Mouse (Mus musculus) urinary bladder, adult 18-20 months (tissue): Measurements from ENCODE around the gene Pcid2.
A peak's percentile ranks its signal among the peaks of the same experiment; 100 is the strongest.

Source experiments
- DNase-seq, 2 experiments: peaks; one replicate each; pipeline ENCODE4 v3.0.0; 2022; ENCODE audit warnings: low spot score in 2 of 2, mixed read lengths in 2 of 2

Pcid2 gene

DNA sequence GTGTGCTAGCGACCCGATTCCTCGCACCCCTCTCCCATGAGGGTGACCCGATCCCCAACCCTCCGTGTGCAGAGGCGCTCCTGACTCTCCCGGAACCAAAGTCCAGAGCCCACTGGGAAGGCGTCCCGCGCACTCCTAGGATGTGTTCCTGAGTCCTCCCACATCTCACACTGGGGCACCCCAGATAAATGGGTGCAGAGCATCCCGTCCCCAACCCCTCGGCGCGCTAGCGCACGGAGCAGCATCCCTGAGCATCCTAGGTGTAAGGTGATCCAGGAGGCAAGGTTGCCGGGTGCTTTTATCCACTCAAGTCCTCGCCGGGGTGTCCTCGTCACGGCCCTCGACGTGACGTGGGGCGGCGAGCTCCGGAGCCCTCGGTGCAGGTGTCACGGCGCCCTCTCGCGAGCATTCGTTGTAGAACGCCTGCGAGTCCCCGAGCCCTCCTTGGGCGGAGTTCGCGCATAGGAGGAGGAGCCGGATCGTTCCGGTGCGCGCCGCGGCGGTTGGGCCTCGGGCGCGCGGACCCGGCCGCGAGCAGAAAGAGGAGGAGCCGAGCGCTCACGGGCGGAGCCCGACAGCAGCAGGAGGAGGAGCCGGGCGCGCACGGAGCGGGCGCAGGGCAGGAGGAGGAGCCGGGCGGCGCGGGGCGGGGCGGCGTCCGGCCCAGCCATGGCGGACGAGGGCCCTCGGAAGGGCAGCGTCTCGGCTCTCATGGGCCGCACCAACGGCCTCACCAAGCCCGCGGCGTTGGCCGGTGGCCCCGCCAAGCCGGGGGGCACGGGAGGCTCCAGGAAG, at the start of gene Pcid2, which contains the start of gene Cul4a:
Pcid2 (minus strand) TSS at position 373 of the 795 bp plus-strand sequence.
Cul4a (plus strand) TSS at position 535 of the 795 bp plus-strand sequence.
- peak; percentile 89 to 95 for DNase-seq

DNA sequence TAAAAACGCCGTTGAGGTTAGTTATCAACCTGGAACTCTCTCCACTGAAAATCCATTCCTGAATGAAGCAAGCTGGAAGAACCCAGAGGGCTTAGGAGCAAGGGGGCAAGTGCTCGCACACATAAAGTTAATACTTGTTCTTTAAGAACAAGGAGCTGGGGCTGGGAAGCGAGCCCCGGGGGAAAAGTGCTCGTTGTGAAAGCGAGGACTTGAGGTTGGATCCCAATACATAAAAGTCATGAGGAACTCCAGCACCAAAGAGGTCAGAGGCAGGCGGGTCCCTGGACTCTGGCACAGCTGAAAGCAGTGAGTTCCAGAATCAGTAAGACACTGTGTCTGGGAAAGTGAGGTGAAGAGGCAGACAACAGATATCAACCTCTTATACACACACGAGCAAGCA, 48.8 kb upstream of the Pcid2 start:
- no peak for DNase-seq

DNA sequence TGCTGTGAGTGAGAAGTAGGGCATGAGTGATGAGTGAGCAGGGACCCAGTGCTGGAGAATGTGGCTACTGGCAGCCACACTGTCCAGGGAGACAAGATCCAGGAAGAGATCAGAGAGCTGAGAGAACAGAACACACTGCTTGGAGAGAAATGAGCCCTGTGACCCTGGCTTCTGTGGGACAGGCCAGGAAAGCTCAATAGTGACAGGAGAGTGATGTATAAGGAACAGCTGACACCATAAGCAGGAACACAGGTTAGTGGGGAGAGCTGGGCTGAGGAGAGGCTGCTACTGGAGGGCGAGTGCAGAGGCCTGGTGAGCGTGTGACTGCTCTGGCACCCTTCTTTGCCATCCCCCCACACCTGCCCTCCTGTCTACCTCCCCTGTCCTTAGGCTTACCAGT, 45.7 kb upstream of the Pcid2 start:
- no peak for DNase-seq

DNA sequence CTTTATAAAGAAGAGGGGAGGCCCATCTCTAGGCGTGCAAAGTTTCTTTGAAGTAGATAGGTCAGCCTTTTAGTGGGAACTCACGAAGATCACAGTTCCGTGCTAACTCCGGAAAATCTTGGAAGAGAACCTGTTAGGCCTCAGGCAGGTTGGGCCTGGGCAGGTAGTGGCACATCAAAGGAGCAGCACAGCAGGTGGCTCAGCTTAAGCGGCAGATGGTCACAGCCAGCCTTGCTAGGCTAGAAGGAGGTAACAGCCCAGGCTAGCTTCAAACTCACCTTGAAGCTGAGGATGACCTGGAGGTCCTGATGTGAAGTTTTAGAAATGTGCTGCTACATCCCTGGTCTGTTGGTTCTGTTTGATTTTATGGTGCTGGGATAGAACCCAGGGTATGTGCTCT, 44.6 kb upstream of the Pcid2 start:
- DNase-seq, result no peak

DNA sequence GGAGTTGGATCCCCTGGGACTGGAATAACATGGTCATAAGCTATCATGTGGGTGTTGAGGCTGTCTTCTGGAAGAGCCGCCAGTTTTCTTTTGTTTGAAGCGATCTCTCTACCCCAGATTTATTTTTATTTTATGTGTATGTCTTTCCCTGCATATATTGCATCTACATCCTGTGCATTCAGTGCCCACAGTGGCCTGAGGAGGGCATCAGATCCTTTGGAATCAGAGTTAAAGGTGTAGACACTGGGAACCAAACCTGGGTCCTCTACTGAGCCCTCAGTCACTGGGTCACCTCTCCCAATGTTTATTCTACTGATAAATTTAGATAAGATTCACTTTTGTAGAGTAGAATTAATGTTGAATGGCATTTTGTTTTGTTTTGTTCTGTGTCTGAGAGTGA, 44.0 kb upstream of the Pcid2 start:
- DNase-seq, result no peak

DNA sequence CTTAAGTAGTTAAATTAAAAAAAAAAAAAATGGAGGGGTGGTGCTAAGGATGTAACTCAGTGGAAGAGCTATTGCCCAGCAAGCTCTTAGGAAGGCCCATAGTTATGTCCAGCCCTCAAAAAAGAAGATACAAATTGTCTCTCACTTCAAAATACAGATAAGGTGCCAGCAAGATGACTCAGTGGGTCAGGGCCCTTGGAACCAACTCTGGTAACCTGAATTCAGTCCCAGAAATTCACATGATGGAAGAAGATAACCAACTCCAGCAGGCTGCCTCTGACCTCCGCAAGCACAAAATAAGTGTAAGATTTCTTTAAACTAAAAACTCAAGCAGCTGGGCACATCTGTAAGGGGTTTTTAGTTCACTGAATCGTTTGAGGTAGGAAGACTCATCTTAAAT, 43.2 kb upstream of the Pcid2 start:
- no peak for DNase-seq

DNA sequence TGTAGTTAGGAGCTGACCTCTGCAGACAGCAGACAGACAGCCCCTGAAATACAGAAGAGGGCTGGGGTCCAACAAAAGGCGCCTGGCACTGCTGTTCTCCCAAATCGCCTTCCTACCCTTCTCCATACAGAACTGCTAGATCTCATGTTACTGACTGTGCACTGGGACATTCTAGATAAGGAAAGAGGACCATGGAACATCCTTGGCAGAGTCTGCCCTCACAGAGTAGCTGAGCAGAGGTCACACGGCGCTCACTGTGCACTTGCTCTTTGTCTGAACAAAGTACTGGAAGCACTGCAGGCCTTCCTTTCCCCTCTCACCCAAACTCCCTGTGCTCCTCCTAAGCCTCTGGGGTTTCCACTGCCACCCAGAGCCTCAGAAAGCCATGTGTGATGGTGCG, 36.4 kb upstream of the Pcid2 start:
- DNase-seq, result no peak

DNA sequence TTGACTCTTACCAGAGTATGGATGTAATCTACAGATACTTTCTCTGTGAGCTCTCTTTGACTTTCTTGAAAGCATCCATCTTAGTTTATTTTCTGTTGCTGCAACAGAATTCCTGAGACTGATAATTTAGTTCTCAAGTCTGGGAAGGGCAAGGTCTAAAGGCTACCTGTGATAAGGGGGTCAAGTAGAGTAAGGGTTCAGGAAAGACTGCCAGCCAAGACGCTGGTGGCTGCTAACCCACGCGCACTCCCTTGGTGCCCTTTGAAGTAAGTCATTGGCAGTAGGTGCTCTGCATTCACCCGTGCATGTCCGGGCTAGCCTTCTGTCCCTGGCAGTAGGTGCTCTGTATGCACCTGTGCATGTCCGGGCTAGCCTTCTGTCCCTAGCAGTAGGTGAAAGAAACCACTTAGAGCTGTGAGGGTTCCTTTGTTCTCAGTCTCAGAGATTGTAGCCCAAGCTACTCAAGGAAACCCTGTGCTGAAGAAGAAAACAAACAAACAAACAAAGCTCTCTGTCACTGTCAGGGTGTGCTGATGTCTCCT, 34.5 kb upstream of the Pcid2 start:
- no peak for DNase-seq

DNA sequence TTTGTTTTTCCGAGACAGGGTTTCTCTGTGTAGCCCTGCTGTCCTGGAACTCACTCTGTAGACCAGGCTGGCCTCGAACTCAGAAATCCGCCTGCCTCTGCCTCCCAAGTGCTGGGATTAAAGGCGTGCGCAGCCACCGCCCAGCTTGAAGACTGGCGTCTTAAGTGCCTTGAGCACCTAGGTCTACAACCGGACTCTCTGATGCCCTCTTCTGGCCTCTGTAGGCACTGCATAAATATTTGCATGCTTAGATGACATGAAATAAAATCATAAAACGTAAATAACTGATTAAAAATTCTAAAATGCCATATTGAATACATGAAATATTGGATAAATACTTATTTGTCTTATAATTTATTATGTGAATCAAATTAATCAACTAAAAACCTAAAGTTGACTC, 27.0 kb upstream of the Pcid2 start:
- peak in 1 of 2 experiments; percentile 26 for DNase-seq

DNA sequence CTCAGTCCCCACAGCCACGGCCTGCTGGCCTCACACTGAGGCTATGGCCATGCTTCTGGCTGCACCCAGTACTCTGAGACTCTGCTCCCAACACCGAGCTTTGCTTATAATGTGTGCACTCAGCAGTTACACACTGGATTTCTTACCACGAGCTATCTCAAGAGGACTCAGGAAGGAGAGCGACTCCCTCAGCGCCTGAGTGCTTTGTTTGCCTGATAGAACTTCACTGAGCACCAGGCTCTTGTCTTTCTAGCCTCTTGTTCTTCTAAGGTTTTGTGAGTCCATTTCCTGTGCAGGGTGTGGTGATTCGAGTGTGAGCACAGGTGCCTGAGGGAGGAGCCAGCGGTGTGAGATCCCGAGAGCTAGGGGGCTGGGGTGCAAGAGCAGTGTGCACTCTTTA, 19.6 kb upstream of the Pcid2 start:
- DNase-seq, result no peak

DNA sequence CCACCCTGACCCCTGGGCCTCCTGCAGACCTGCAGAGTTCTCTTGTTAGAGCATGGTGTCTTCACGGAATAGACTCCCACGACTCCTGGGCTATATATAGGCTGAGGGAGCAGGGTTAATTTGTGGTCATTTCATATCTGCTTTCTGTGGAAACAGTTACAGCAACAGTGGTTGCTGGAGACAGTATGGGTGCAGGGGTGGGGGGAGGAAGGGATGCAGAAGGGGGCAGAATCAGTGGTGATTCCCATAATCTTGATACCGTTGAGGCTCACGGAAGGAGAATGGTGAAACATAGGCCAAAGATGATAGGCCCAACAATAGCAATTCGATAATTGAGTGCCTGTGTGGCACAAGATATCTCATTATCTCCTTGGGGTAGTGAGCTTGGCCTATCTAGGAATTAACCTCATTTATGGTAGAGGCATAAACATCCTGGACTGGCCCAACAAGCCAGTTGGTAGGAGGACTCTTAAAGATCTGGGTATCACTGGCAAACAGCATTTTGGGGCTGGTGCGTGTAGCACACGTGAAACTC, 17.7 kb upstream of the Pcid2 start:
- DNase-seq, result no peak

DNA sequence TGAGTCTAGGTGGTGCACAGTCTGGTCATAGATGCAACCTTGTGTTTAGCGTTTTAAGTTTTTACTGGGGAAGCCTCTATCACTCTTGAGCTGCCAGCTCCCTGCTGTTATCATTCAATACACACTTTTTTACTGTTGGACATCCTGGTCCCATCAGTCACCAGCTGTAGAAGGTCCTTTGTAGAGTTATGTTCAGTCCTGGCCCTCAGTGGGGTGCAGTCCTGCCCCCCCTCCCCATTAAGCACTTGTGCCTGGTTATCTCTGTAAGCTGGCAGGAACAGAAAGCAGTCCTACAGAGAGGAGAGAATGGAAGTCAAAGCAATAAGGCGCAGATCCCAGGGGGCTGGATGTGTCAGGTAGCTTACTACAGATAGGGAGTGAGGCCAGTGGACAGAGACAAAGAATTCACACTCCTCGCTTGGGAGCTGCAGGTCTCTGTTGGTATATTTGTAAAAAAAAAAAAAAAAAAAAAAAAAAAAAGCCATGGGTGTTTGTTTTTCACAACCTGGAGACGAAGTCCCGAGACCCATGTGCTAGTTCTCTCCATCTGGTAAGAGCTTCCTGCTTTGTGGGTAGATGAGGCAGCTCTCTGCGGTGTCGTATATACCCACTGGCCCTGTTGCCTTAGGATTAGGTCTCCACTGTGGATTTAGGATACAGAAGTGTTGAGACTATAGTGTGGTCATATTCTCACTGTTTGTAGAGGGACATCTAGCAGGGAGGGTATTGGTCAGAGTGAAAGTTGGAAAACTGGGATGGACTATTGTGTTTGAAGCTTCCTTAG, 15.8 kb upstream of the Pcid2 start:
- no peak for DNase-seq

DNA sequence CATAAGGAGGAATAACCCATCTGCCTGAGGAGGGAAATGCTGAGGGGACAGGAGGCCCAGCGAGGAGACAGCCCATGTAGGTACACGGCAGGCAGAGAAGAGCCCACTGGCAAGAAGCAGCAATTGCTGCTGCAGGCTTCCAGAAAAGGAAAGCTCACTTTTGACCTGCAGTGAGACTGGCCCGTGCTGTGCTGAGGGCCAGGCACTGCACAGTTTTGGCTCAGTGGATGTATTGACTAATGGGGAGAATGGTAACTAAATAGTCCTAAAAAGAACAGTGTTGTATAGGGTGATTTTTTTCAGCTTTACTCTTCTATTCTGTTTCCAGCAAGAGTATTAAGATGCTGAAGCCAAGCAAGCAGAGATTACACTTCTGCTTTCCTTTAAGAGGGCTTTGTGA, 13.3 kb upstream of the Pcid2 start:
- no peak for DNase-seq

DNA sequence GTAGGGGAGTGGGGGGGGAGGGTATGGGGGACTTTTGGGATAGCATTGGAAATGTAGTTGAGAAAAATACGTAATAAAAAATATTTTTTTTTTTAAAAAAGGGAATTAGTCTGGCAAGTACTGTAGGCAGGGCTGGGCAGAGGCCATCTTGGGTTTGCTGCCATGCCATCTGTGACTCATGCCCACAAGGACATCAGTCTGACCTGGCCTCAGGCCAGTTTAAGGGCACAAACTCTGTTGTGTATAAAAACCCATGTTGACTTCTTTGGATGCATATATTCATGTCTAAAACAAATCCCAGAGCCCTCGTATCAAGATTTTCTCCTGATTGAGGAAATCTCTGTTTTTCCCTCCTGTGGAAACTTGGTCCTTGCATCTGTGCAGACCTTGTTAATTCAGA, 11.8 kb upstream of the Pcid2 start:
- DNase-seq, result no peak

DNA sequence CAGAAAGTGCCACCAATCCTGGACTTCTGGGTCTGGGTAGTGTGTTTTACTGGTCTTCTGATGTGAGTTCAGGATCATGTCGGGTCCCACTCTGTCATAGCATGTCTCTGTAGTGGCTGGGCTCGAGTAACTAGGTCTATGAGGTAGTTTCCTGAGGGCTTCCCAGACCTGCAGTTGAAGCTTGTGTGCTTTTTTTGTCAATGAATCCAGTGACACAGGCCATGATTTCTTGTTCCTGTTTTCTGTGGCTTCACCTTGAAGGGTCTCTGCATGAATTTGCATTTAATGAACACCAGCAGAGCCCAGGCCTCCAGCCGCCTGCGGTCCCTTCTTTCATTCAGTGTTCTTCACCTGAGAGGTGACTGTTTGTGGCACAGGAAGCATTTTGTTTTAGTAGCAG, 8.0 kb upstream of the Pcid2 start:
- no peak for DNase-seq

DNA sequence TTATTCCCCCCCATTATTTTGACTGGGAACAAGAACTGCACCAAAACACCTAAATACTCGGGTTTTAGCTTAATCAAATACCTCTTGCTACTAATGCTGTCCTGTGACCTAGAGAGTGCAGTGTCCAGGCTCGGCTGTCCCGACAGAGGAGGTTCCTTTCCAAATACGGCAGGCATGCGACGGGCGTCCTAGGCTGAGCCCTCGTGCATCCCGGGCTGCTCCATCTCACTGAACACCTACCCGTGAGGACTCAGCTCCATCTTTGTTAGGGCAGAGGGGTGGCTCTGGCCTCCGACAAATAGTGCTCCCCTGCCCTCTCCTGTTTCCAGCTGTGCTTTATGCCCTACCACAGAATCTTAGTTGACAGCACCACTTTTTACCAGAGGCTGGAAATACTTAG, 6.7 kb upstream of the Pcid2 start:
- DNase-seq, result no peak

DNA sequence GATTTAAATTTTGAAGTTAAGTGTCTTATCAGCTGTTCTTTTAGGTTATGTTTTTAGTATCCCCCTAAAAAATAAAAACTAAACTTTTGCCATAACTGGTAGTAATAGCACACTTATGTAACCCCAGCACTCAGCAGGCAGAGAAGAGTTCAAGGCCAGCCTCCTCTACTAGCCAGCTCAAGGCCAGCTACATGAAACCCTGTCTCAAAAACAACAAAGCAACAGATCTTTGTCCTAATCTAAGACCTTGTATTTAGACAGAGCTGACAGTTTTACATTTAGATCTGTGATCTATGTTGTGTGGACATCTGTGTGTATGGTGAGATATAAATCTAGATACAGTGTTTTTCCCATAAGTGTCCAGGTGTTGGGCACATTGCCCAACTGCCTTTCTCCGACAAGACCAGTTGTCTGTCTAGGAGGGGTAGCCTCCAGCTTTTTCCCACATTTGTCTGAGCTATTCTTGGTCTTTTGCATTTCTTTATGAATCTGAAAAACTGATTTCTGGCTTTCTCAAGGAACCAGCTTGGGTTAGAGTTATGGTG, 4.2 kb upstream of the Pcid2 start:
- no peak for DNase-seq

DNA sequence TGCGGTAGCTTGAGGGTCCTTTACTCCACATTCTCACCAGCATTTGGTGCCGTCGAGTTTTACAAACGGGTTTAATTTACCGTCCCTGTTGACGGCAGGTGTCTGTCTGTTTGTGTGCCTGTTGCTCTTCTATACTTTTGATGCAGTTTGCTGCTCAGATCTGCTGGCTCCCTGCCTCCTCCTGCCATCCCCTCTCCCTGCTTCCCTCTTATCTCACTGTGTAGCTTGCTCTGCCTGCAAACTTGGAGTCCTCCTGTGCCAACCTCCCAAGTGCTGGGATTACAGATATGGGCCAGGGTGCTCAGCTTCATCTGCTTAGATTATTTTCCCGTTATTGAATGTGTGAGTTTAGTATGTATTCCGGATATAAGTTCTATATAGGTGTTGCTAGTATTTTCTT, 3.7 kb upstream of the Pcid2 start:
- no peak for DNase-seq

DNA sequence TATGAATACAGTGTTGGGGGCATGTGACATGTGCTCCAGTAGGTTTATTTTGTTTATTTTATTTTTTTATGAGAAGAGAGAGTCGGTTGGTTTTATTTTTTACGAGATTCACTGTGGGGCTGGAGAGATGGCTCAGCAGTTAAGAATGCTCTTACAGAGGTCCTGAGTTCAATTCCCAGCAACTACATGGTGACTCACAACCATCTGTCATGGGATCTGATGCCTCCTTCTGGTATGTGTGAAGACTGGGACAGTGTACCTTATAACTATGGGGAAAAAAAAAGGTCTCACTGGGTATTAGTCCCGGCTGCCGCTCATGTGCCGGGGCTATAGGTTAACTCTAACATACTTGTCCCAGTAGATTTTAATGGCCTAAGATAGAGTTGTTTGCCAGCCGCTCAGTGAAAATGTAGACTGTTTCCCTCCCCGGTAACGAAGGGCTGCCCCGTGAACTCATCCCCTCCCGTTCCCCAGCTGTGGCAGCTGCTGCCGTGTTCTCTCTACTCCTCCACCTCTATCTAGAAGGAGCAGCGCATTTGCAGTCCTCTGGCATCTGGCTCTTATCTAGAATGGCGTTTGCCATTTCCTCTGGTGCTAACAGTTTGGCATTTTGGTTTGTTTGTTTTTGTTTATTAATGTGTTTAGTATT, 2.9 kb upstream of the Pcid2 start:
- no peak for DNase-seq

DNA sequence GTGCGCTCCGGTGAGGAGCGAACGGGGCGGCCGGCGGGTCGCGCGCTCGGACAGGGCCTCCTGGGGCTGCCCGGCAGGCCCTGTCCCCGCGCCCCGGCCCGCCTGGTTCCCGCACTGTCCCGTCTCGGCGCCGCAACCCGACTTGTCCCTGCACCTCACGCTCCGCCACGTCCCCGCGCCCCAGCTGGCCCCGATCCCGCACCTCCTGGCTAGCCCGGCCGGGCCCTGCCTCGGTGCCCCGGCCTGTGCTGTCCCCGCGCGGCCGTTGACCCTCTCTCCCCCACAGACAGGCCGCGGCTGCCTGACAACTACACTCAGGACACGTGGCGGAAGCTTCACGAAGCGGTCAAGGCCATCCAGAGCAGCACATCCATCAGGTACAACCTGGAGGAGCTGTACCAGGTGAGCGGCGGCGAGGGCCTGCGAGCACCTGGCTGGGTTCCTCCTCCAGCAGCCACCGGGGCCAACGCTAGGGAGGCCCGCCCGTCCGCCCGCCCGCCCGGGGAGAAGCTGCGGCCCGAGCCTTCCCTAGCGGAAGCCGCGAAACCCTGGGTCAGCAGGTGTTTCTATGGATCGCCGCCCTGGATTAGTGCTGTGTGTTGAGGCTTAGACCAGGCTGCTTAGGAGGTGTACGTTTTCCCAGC, 771 bp upstream of the Pcid2 start:
- peak in 1 of 2 experiments; percentile 6 for DNase-seq

DNA sequence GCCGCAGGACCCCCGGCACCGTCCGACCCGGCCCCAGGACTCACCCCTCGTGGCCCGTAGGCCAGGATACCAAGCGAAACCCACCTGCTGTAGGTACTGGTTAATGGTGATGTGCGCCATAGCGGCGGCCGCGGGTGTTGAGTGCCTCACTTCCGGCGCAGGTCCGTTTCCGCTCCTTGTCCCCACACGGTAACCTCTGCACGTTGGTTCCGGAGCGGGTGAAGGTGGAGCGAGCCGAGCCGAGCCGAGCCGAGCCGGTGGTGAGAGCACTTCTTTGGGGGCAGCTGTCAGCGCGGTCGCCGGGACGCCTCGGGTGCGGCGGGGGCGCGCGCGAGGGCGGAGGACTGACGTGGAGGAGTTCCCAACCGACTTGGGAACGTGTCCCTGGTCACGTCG, 570 bp downstream of the Pcid2 start:
- DNase-seq, result peak; percentile 81 to 93
